Mouse (Mus musculus) retina, embryonic 14.5 days (tissue): ENCODE results near the gene Gadd45g.
A peak's percentile ranks its signal among the peaks of the same experiment; 100 is the strongest.
"Not testable (repeated sequence)": the region's sequence is repeated elsewhere in the genome, so short reads cannot be mapped to it uniquely, and the experiment has no call there.

Experiments
- DNase-seq: peaks from one replicate; pipeline ENCODE4 v3.0.0-alpha.2; 2015; ENCODE audit warnings: low spot score

Gene Gadd45g

GRCm38 (mm10) chr13:51834024-51834423 lies 12.5 kb upstream of the Gadd45g start:
- DNase-seq: not testable (repeated sequence)

- DNase-seq: no peak
Measured at GRCm38 (mm10) chr13:51834520-51834919, 12.0 kb upstream of the Gadd45g start.

DNA sequence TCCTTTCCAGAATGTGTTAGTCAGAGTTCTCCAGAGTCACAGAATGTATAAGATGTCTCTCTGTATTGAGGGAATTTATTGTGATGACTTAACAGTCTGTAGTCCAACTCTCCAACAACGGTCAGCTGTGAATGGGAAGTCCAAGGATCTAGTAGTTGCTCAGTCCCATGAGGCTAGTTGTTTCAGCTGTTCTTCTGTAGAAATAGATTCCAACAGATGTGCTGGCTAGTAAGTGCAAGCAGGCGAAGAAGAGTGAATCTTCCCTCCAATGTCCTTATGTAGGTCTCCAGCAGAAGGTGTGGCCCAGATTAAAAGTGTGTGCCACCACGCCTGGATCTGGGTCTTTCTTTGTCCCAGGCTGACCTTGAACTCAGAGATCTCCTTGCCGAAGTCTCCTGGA lies 11.3 kb upstream of the Gadd45g start:
- DNase-seq: not testable (repeated sequence)

DNA sequence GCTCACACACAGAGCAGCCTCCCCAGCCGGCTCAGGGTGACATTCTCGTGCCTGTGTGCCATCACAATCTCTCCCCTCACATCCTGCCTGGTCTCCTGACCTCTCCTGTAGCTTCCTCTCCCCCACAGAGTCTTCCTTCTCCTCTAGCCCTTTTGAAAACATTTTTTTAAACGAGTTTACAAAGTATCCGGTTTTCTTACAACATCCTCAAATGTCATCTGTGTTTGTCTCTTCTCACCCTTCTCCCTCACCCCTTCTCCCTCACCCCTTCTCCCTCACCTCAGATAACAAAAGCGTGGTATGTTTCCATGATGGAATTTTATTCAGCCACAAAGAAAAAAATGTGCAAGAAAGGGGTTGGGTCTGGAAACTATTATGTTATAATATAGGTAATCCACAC lies 9.1 kb upstream of the Gadd45g start:
- DNase-seq: no peak

- DNase-seq: peak; percentile 80
Measured at GRCm38 (mm10) chr13:51839250-51840026, 7.0 kb upstream of the Gadd45g start.

GRCm38 (mm10) chr13:51840702-51841101 lies 5.8 kb upstream of the Gadd45g start:
- no peak for DNase-seq

DNA sequence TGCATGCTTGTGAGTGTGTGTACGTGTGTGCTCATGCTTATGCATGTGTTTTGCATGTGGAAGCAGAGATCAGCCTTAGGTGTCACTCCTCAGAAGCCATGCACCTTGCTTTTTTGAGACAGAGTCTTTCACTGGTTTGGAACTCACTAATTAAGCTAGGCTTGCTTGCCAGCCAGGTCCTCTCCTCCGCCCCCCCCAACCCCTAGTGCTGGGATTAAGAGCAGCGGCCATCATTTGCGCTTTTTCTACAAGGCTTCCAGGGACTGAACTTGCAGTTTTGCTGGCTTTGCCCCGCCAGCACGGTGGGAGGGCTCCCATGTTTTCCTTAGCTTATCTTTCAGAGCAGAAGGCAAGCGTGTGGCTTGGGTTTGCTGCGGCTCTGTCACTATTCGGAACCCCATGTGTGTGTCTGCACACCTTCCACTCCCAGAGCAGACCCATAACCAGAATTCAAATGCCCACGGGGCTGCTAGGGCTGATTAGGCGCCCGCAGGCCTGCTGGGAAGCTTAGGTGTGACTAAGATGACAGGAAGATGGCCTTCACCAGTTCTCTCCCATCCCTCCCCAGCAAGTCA lies 4.8 kb upstream of the Gadd45g start:
- no peak for DNase-seq

- DNase-seq: peak; percentile 39
Measured at GRCm38 (mm10) chr13:51842191-51842590, 4.3 kb upstream of the Gadd45g start.

DNA sequence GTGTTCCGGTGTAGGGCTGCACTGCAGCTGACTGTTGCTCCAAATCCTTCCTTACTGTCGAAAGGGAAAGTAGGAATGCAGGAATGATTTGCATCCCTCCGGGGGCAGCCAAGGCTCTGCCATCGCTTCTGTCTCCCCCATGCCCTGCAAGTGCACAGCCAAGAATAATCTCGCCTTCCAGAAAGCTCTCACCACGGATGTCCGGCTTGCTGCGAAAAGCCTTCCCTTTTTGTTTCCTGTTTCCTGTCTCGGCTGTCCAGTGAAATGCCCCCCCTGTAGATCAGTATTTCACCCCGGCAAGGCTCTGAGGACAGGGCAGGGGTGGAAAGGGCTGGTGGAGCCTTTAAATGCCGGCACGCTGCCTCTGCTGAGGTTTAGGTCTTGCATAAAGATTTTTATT lies 3.7 kb upstream of the Gadd45g start:
- DNase-seq: no peak

DNA sequence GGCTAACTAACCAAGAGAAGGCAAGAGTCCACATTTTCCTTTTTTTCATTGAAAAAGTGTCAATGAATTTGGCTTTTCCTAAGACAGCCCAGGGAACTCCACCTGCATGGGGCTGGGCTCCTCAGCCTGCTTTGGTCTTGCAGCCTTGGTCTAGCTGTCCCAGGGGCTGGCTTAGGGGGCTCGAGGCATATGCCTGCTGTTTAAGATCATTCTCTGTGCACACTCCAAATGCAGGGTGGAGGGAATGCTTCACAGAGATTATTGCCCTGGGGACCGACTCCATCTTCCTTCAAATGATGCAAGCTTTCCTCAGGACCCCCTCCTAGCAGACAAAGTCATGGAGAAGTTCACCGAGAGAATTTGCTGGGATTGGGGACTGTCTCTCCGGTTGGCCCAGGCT lies 3.2 kb upstream of the Gadd45g start:
- no peak for DNase-seq

DNA sequence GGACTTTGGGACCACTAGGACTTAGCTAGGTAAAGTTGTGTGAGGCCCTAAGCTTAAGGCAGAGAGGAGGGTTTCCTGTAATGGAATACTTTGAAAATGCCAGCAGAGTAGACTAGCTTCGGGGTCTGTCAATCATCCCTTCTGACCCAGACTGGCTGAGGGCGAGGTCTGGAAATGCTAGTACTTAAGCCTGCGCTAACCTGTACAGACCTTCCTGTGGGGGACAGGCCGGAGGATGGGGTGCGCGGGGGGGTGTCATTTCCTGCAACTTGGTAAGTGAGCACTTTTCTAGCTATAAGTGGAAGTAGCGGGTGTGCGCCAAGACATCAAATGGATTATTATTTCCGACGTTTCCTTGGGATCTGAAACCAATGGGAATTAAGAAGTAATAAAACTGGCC lies 2.4 kb upstream of the Gadd45g start:
- DNase-seq: no peak

DNA sequence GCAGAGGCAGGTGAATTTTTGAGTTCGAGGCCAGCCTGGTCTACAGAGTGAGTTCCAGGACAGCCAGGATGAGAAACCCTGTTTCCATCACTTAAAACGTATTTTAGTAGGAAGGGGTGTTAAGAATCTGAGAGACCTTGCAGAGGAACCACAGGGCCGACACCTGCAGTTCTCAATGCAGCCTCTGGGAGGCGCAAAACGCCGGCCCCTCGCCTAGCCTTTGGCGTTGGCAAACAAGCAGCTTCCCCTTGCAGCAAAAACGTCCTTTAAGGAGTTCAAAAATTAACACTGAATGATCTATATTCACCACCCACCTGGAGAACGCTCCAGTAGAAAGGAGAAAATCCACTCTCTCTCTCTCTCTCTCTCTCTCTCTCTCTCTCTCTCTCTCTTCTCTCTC lies 1.8 kb upstream of the Gadd45g start:
- DNase-seq: peak; percentile 78

- no peak for DNase-seq
Measured at GRCm38 (mm10) chr13:51845072-51845471, 1.4 kb upstream of the Gadd45g start.

GRCm38 (mm10) chr13:51845591-51846191 lies 787 bp upstream of the Gadd45g start:
- peak; percentile 90 for DNase-seq

GRCm38 (mm10) chr13:51846868-51847793 lies 653 bp downstream of the Gadd45g start:
- DNase-seq: peak; percentile 57

GRCm38 (mm10) chr13:51847979-51848480 lies 1.6 kb downstream of the Gadd45g start:
- peak; percentile 81 for DNase-seq

DNA sequence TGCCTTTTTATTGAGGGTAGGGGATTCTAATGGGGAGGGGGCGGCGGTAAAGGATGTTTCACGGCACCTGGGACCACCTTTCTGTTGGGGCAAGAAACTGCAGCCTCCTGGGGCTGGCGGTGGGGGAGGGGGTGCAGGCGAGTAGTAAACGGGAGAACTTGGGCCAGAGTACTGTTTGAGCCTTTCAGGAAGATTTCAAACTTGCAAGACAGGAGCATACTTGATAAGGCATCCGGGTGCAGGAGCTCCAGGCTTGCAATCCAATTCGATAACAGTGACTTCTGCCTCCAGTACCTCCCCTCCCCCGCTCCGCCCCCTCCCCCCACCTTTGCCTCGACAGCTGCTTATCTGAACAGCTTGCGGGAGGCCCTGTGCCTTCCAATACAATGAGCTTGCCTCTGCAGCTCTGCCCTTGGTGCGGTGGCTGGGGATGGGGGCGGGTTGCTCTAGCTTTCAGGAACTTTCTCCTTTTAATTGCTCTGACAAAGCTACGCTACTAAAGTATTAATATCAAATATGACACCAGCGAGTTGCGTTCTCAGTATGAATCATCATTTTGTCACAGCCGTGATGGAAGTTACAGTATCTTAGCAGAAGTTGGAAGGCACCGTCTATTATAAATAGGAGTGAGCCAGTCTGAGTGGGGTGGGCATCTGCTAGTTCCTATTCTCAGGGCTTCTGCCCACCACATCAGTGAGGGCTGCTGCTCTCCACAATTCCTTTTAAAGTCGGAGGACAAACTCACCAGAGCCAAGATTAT lies 2.2 kb downstream of the Gadd45g start:
- peak; percentile 72 for DNase-seq

- DNase-seq: no peak
Measured at GRCm38 (mm10) chr13:51849241-51850033, 3.0 kb downstream of the Gadd45g start.

- no peak for DNase-seq
Measured at GRCm38 (mm10) chr13:51850565-51850964, 4.1 kb downstream of the Gadd45g start.

GRCm38 (mm10) chr13:51852560-51853190 lies 6.2 kb downstream of the Gadd45g start:
- DNase-seq: no peak
